Mouse (Mus musculus) neutrophil, adult 5-6 weeks (primary cell): ENCODE results near the gene Ciao1. TPM values are rescaled to one million over a fixed set of nuclear protein-coding genes. Genes with fewer than 3 reads are reported as not detected.
"Not testable (repeated sequence)": the region's sequence is repeated elsewhere in the genome, so short reads cannot be mapped to it uniquely, and the experiment has no call there.

Experiments
- ATAC-seq: fragments of 151-379, 151-347 bp; 2 replicates; pipeline ENCODE4 v1.8.0; 2017; ENCODE audit warnings: mild to moderate bottlenecking, moderate TSS enrichment; ENCODE audit not compliant: insufficient number of reproducible peaks, poor library complexity, low FRiP score, severe bottlenecking; ENCODE audit errors: extremely low read depth
- total RNA-seq: library from RNA; stranded (forward); fragments of 200-1000 nt; gene quantifications from 2 replicates; pipeline ENCODE4 v1.2.3, GENCODE M21; 2017

The Ciao1 gene
- total RNA-seq, 1 experiment from 2014 or later, result 23.6 TPM

- ATAC-seq, result no peak
Observed at GRCm38 (mm10) chr2:127251880-127252527, 4.4 kb upstream of the Ciao1 start.

- ATAC-seq, result no peak
Observed at GRCm38 (mm10) chr2:127251457-127251856, 3.8 kb upstream of the Ciao1 start.

GRCm38 (mm10) chr2:127250291-127251008 lies 2.8 kb upstream of the Ciao1 start:
- ATAC-seq, result no peak

- ATAC-seq, result no peak
Observed at GRCm38 (mm10) chr2:127248334-127249004, 853 bp upstream of the Ciao1 start.

GRCm38 (mm10) chr2:127240065-127240464 lies 7.6 kb downstream of the Ciao1 start:
- ATAC-seq, result no peak

GRCm38 (mm10) chr2:127237897-127238610 lies 9.6 kb downstream of the Ciao1 start:
- ATAC-seq, result no peak

GRCm38 (mm10) chr2:127225261-127225660 lies 22.4 kb downstream of the Ciao1 start:
- ATAC-seq, result no peak

- no peak for ATAC-seq
Observed at GRCm38 (mm10) chr2:127217746-127218145, 29.9 kb downstream of the Ciao1 start.

GRCm38 (mm10) chr2:127210701-127211100 lies 36.9 kb downstream of the Ciao1 start:
- ATAC-seq, result no peak

GRCm38 (mm10) chr2:127208452-127208769 lies 39.2 kb downstream of the Ciao1 start:
- ATAC-seq, result no peak

GRCm38 (mm10) chr2:127207547-127208451 lies 39.8 kb downstream of the Ciao1 start, which contains the start of the genes 1810024B03Rik and Snrnp200:
1810024B03Rik (minus strand) TSS chr2:127208280.
Snrnp200 (plus strand) TSS chr2:127208386.
- ATAC-seq, result peak; percentile 98

- no peak for ATAC-seq
Observed at GRCm38 (mm10) chr2:127206916-127207315, 40.7 kb downstream of the Ciao1 start.

GRCm38 (mm10) chr2:127205936-127206335 lies 41.7 kb downstream of the Ciao1 start:
- not testable (repeated sequence) for ATAC-seq

GRCm38 (mm10) chr2:127204932-127205331 lies 42.7 kb downstream of the Ciao1 start:
- ATAC-seq, result no peak; the same call in 1 of the 2 replicates

Other genes starting within 250 kb of the Ciao1 start
- 29.6 and 36.9 TPM in 2 replicates for gene Ap4e1, start 239.1 kb downstream of the Ciao1 start, total RNA-seq
- 9.2 and 14.7 TPM in 2 replicates for gene Blvra, start 177.2 kb downstream of the Ciao1 start, total RNA-seq
- 2.3 and 5.4 TPM in 2 replicates for gene Ncaph, start 113.9 kb downstream of the Ciao1 start, total RNA-seq
- gene Itpripl1, start 104.4 kb downstream of the Ciao1 start, total RNA-seq, result 14.2 and 18.0 TPM in 2 replicates
- 1.3 and 2.3 TPM in 2 replicates for gene 1810024B03Rik, start 39.5 kb downstream of the Ciao1 start, total RNA-seq
- 180 and 197 TPM in 2 replicates for gene Snrnp200, start 39.4 kb downstream of the Ciao1 start, total RNA-seq
- gene Tmem127, start 92 bp upstream of the Ciao1 start, total RNA-seq, result 83.6 and 100 TPM in 2 replicates
- gene Stard7, start 22.4 kb upstream of the Ciao1 start, total RNA-seq, result 110 and 111 TPM in 2 replicates
- gene Dusp2, start 88.3 kb upstream of the Ciao1 start, total RNA-seq, result 175 and 211 TPM in 2 replicates
- gene Astl, start 90.8 kb upstream of the Ciao1 start, total RNA-seq, result 1.2 and 1.5 TPM in 2 replicates
- not detected in 2 replicates for gene Adra2b, start 115.4 kb upstream of the Ciao1 start, total RNA-seq
- not detected in 2 replicates for gene Gpat2, start 177.4 kb upstream of the Ciao1 start, total RNA-seq
- 8.5 and 11.8 TPM in 2 replicates for gene Fahd2a, start 196.7 kb upstream of the Ciao1 start, total RNA-seq